Mouse (Mus musculus) heart, postnatal 25 days (tissue): ENCODE data around the gene Cdh20. TPM values are rescaled to one million over a fixed set of nuclear protein-coding genes. Genes with fewer than 3 reads are reported as not detected.

ENCODE experiments used
- DNase-seq: peaks from one replicate; pipeline ENCODE4 v3.0.0; 2022; ENCODE audit warnings: low spot score
- intact Hi-C: fragments of 180-260 bp; cut with DNase I; formaldehyde crosslinking; loops from one replicate; pipeline ENCODE4 v1.15.1; 2025
- total RNA-seq, 2 experiments: library from RNA; stranded (reverse); gene quantifications; 2 replicates each; pipeline ENCODE4 v1.2.3; 2021

Gene Cdh20
- total RNA-seq = 1 to 10 TPM; 1.0 to 1.5 TPM

- no peak for DNase-seq
- intact Hi-C loops = no loop called here
Observed at GRCm38 (mm10) chr1:104768371-104769249, at the start of gene Cdh20. Cdh20 (plus strand) TSS chr1:104768529.

- intact Hi-C loops = no loop called here
- no peak for DNase-seq
Observed at GRCm38 (mm10) chr1:104746816-104747215, 21.5 kb upstream of the Cdh20 start.

GRCm38 (mm10) chr1:104747438-104747837 lies 20.9 kb upstream of the Cdh20 start:
- DNase-seq = no peak
- intact Hi-C loops = no loop called here

GRCm38 (mm10) chr1:104754483-104754882 lies 13.8 kb upstream of the Cdh20 start:
- intact Hi-C loops = no loop called here
- no peak for DNase-seq

- DNase-seq = no peak
- intact Hi-C loops = loop anchor here (1.0 kb wide), 1 partner anchor 188 kb away; no protein-coding TSS in a partner anchor
Observed at GRCm38 (mm10) chr1:104755896-104756295, 12.4 kb upstream of the Cdh20 start.

GRCm38 (mm10) chr1:104769250-104769607 lies 900 bp downstream of the Cdh20 start:
- intact Hi-C loops = no loop called here
- no peak for DNase-seq

GRCm38 (mm10) chr1:104771937-104772336 lies 3.6 kb downstream of the Cdh20 start:
- intact Hi-C loops = loop anchor here (1.0 kb wide), 1 partner anchor 46 kb away; no protein-coding TSS in a partner anchor
- DNase-seq = no peak

GRCm38 (mm10) chr1:104773207-104773606 lies 4.9 kb downstream of the Cdh20 start:
- intact Hi-C loops = no loop called here
- no peak for DNase-seq

GRCm38 (mm10) chr1:104793488-104793887 lies 25.2 kb downstream of the Cdh20 start:
- intact Hi-C loops = no loop called here
- DNase-seq = no peak

- intact Hi-C loops = no loop called here
Observed at GRCm38 (mm10) chr1:104796146-104796545, 27.8 kb downstream of the Cdh20 start.

GRCm38 (mm10) chr1:104797139-104797538 lies 28.8 kb downstream of the Cdh20 start:
- no peak for DNase-seq
- intact Hi-C loops = no loop called here

More at GRCm38 (mm10) chr1:104796146-104796545, 27.8 kb downstream of the Cdh20 start:
- no peak for DNase-seq

- intact Hi-C loops = no loop called here
- no peak for DNase-seq
Observed at GRCm38 (mm10) chr1:104804746-104805145, 36.4 kb downstream of the Cdh20 start.

GRCm38 (mm10) chr1:104807214-104807613 lies 38.9 kb downstream of the Cdh20 start:
- intact Hi-C loops = no loop called here
- DNase-seq = no peak

- DNase-seq = no peak
- intact Hi-C loops = no loop called here
Observed at GRCm38 (mm10) chr1:104817510-104817909, 49.2 kb downstream of the Cdh20 start.

GRCm38 (mm10) chr1:104828106-104828505 lies 59.8 kb downstream of the Cdh20 start:
- intact Hi-C loops = no loop called here
- DNase-seq = no peak

GRCm38 (mm10) chr1:104838206-104838915 lies 70.0 kb downstream of the Cdh20 start:
- intact Hi-C loops = no loop called here
- DNase-seq = no peak

GRCm38 (mm10) chr1:104839051-104839450 lies 70.7 kb downstream of the Cdh20 start:
- intact Hi-C loops = no loop called here
- no peak for DNase-seq

- no peak for DNase-seq
- intact Hi-C loops = no loop called here
Observed at GRCm38 (mm10) chr1:104848256-104848919, 80.1 kb downstream of the Cdh20 start.

- no peak for DNase-seq
- intact Hi-C loops = no loop called here
Observed at GRCm38 (mm10) chr1:104848920-104849272, 80.6 kb downstream of the Cdh20 start.

GRCm38 (mm10) chr1:104877384-104877783 lies 109.1 kb downstream of the Cdh20 start:
- DNase-seq = no peak
- intact Hi-C loops = no loop called here

GRCm38 (mm10) chr1:104901815-104902214 lies 133.5 kb downstream of the Cdh20 start:
- intact Hi-C loops = no loop called here
- DNase-seq = no peak
